Mouse (Mus musculus) hindbrain, embryonic 10.5 days (tissue): ENCODE results near the gene Gm12184. TPM values are rescaled to one million over a fixed set of nuclear protein-coding genes. Genes with fewer than 3 reads are reported as not detected.

Experiments used
- DNase-seq: peaks from one replicate; pipeline ENCODE4 v3.0.0-alpha.2; 2017; ENCODE audit warnings: low spot score
- H3K27ac ChIP-seq: fragments of 300-500 bp; sonication (generic); 2 replicates; pipeline ENCODE4 v1.5.1; 2016; ENCODE audit warnings: mild to moderate bottlenecking, moderate library complexity
- H3K27me3 ChIP-seq: fragments of 300-500 bp; sonication (generic); 2 replicates; pipeline ENCODE4 v1.6.1; 2016; ENCODE audit warnings: mild to moderate bottlenecking; ENCODE audit not compliant: poor library complexity, insufficient read depth, severe bottlenecking
- H3K36me3 ChIP-seq: fragments of 300-500 bp; sonication (generic); 2 replicates; pipeline ENCODE4 v1.6.1; 2016; ENCODE audit warnings: mild to moderate bottlenecking, moderate library complexity
- H3K4me1 ChIP-seq: fragments of 300-500 bp; sonication (generic); replicated peaks from 2 replicates; pipeline ENCODE4 v1.6.1; 2016; ENCODE audit warnings: mild to moderate bottlenecking
- H3K4me3 ChIP-seq: fragments of 300-500 bp; sonication (generic); 2 replicates; pipeline ENCODE4 v1.5.1; 2016; ENCODE audit warnings: mild to moderate bottlenecking, moderate library complexity
- H3K9me3 ChIP-seq: fragments of 300-500 bp; sonication (generic); 2 replicates; pipeline ENCODE4 v1.6.1; 2016; ENCODE audit warnings: mild to moderate bottlenecking, moderate library complexity
- WGBS: fragments of 180-500 bp; shearing (Covaris S2); methylation state at CpG from one replicate; pipeline ENCODE4 v1.1.7; 2016; 5-methylcytosine and 5-hydroxymethylcytosine counted together
- polyA plus RNA-seq: library from polyadenylated mRNA; unstranded; fragments of >200 nt; fragmentation: Nextera tagmentation; extraction: Ambion mirVana; gene quantifications from 2 replicates; pipeline ENCODE4 v1.2.1, GENCODE M21; 2016

The Gm12184 gene
- polyA plus RNA-seq, 1 experiment from 2014 or later: 3.5 TPM

- H3K27me3 ChIP-seq: no peaks in the 10 kb centered on the region
- H3K4me3 ChIP-seq: peak overlapping the region; percentile 88
- 3% methylated on average over 23 of the region's 23 CpGs for WGBS
- H3K27ac ChIP-seq: peak overlapping the region; percentile 95
- no peaks in the 10 kb centered on the region for H3K9me3 ChIP-seq
- peaks cover 42% of the 10 kb centered on the region for H3K36me3 ChIP-seq
- H3K4me1 ChIP-seq: peaks cover 18% of the 10 kb centered on the region
- DNase-seq: peak; percentile 74
Observed at GRCm38 (mm10) chr11:48816281-48816781, 10.1 kb downstream of the Gm12184 start.

- peaks cover 47% of the 10 kb centered on the region for H3K36me3 ChIP-seq
- DNase-seq: no peak
- WGBS: 81% methylated on average over 16 of the region's 16 CpGs
- peak overlapping the region; percentile 95 for H3K27ac ChIP-seq
- no peaks in the 10 kb centered on the region for H3K9me3 ChIP-seq
- H3K4me3 ChIP-seq: peak overlapping the region; percentile 88
- peaks cover 18% of the 10 kb centered on the region for H3K4me1 ChIP-seq
- H3K27me3 ChIP-seq: no peaks in the 10 kb centered on the region
Observed at GRCm38 (mm10) chr11:48815851-48816250, 10.6 kb downstream of the Gm12184 start.

- Histone ChIP-seq H3K4me1 (peaks cover 18% of the 10 kb centered on the region), H3K27me3 (no peaks in the 10 kb centered on the region), H3K36me3 (peaks cover 68% of the 10 kb centered on the region), H3K27ac (no peak overlapping the region), H3K9me3 (no peaks in the 10 kb centered on the region), H3K4me3 (no peak overlapping the region)
- no peak for DNase-seq
Observed at GRCm38 (mm10) chr11:48813782-48814181, 12.7 kb downstream of the Gm12184 start.

- no peak for DNase-seq
- peaks cover 97% of the 10 kb centered on the region for H3K36me3 ChIP-seq
- H3K4me3 ChIP-seq: no peak overlapping the region
- peaks cover 6% of the 10 kb centered on the region for H3K4me1 ChIP-seq
- WGBS: 92% methylated on average over 2 of the region's 2 CpGs
- H3K9me3 ChIP-seq: no peaks in the 10 kb centered on the region
- no peaks in the 10 kb centered on the region for H3K27me3 ChIP-seq
- H3K27ac ChIP-seq: no peak overlapping the region
Observed at GRCm38 (mm10) chr11:48810142-48810541, 16.3 kb downstream of the Gm12184 start.

- Histone ChIP-seq H3K4me1 (0 out of 2 replicates have a peak, but pooled peaks cover under 1% of the 10 kb centered on the region), H3K9me3 (no peaks in the 10 kb centered on the region), H3K4me3 (no peak overlapping the region), H3K36me3 (peaks cover 98% of the 10 kb centered on the region), H3K27me3 (no peaks in the 10 kb centered on the region), H3K27ac (no peak overlapping the region)
- DNase-seq: no peak
- 75% methylated on average over 4 of the region's 4 CpGs for WGBS
Observed at GRCm38 (mm10) chr11:48809434-48809830, 17.0 kb downstream of the Gm12184 start.

- 77% methylated on average over 16 of the region's 16 CpGs for WGBS
Observed at GRCm38 (mm10) chr11:48808737-48809433, 17.6 kb downstream of the Gm12184 start.

GRCm38 (mm10) chr11:48808304-48808646 is 18.2 kb downstream of the Gm12184 start:
- Histone ChIP-seq H3K27ac (no peak overlapping the region), H3K27me3 (no peaks in the 10 kb centered on the region), H3K4me3 (no peak overlapping the region), H3K9me3 (no peaks in the 10 kb centered on the region), H3K4me1 (no peaks in the 10 kb centered on the region), H3K36me3 (peaks cover 100% of the 10 kb centered on the region)
- no peak for DNase-seq

More at GRCm38 (mm10) chr11:48808737-48809433, 17.6 kb downstream of the Gm12184 start:
- Histone ChIP-seq H3K36me3 (peaks cover 99% of the 10 kb centered on the region), H3K4me1 (no peaks in the 10 kb centered on the region), H3K4me3 (no peak overlapping the region), H3K27me3 (no peaks in the 10 kb centered on the region), H3K27ac (no peak overlapping the region), H3K9me3 (no peaks in the 10 kb centered on the region)
- DNase-seq: no peak

- Histone ChIP-seq H3K4me1 (peaks cover under 1% of the 10 kb centered on the region; the same call in 1 of the 2 replicates), H3K36me3 (peaks cover 100% of the 10 kb centered on the region), H3K27me3 (no peaks in the 10 kb centered on the region), H3K9me3 (no peaks in the 10 kb centered on the region), H3K27ac (no peak overlapping the region), H3K4me3 (no peak overlapping the region)
- DNase-seq: peak; percentile 25
- 75% methylated on average over 14 of the region's 14 CpGs for WGBS
Observed at GRCm38 (mm10) chr11:48807563-48808303, 18.7 kb downstream of the Gm12184 start.

- Histone ChIP-seq H3K27ac (no peak overlapping the region), H3K36me3 (peaks cover 100% of the 10 kb centered on the region), H3K9me3 (no peaks in the 10 kb centered on the region), H3K4me3 (no peak overlapping the region), H3K27me3 (no peaks in the 10 kb centered on the region), H3K4me1 (peaks cover 8% of the 10 kb centered on the region)
- peak; percentile 22 for DNase-seq
- 65% methylated on average over 21 of the region's 21 CpGs for WGBS
Observed at GRCm38 (mm10) chr11:48806856-48807562, 19.4 kb downstream of the Gm12184 start.

- 88% methylated on average over 2 of the region's 2 CpGs for WGBS
- DNase-seq: no peak
- no peak overlapping the region for H3K27ac ChIP-seq
- H3K9me3 ChIP-seq: no peaks in the 10 kb centered on the region
- H3K36me3 ChIP-seq: peaks cover 89% of the 10 kb centered on the region
- no peaks in the 10 kb centered on the region for H3K27me3 ChIP-seq
- H3K4me3 ChIP-seq: no peak overlapping the region
- peaks cover 18% of the 10 kb centered on the region for H3K4me1 ChIP-seq
Observed at GRCm38 (mm10) chr11:48804922-48805321, 21.5 kb downstream of the Gm12184 start.

GRCm38 (mm10) chr11:48803988-48804387 is 22.5 kb downstream of the Gm12184 start:
- Histone ChIP-seq H3K27me3 (no peaks in the 10 kb centered on the region), H3K9me3 (no peaks in the 10 kb centered on the region), H3K4me1 (peaks cover 20% of the 10 kb centered on the region), H3K27ac (no peak overlapping the region), H3K36me3 (peaks cover 80% of the 10 kb centered on the region), H3K4me3 (no peak overlapping the region)
- DNase-seq: no peak
- 97% methylated on average over 2 of the region's 2 CpGs for WGBS

GRCm38 (mm10) chr11:48801831-48802772 is 24.4 kb downstream of the Gm12184 start:
- Histone ChIP-seq H3K4me1 (peaks cover 34% of the 10 kb centered on the region), H3K27ac (peak overlapping the region; percentile 95), H3K4me3 (peak overlapping the region; percentile 89), H3K36me3 (peaks cover 61% of the 10 kb centered on the region), H3K9me3 (no peaks in the 10 kb centered on the region), H3K27me3 (no peaks in the 10 kb centered on the region)
- WGBS: 82% methylated on average over 17 of the region's 17 CpGs
- DNase-seq: no peak
